Mouse (Mus musculus) brain, adult 2 months (tissue): ENCODE measurements at regions not wholly inside any gene's neighbourhood (a gene's known extent, or its start where the extent isn't known, plus 50 kb on each side); places are given as distances from the start of the nearest gene placed in this dataset.

Experiments used
- DNase-seq: peaks from one replicate; pipeline ENCODE4 v3.0.0; 2011; ENCODE audit warnings: low read depth, low spot score

DNA sequence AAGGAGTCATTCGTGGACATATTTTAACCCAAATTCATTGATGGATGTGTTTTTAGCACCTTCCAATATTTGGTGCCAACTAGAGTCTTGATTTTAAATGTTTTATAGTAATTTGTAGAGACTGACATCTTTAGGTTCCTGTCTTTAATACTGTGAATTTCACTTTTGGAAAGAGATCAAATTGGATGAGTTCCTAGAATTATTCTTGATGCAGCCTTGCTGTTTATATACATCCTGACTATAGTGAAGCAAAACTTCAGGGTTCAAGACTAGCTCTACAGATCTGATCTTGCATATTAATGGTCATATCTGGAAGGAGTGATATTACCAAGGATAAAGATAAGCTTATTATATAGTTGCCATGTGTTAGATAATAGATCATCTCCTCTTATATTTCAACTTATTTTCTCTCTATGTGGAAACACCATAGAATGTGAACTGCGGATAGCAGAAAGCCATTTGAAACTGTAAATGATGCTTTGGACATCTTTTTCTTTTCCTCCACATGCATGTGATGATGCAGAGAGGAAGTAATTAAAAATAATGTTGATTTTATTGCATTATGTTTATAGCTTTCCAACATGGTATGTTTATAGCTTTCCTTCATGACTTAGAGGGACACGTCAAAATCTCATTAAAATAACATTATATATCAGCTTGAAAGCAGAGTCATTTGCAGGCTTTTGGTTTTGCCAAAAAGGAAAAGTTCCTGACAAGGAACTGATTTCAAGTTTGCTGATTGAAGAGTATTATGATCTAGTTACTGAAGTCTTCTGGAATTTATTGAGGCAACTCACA, 78.3 kb upstream of the Kcnj16 start:
- DNase-seq, result no peak

DNA sequence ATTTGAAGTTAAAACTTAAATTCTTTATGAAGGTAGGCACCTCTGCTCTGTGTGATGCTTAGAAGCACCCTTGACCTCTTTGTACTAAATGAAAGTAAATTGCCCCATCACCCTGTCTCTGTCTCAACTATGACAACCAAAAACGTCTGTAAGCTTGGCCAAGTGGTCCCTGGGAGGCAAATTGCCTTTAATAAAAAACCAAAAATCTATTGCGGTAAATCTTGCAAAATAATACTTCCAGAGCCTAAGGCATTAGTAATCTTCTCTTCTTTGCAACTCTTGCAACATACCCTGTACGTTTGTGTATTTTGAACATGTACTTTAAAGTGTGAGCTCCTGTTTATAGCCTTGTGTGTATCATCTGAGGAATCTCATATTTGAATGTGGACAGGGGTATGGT, 77.4 kb upstream of the Kcnj16 start:
- DNase-seq, result no peak

- no peak for DNase-seq
Observed at GRCm38 (mm10) chr11:110902918-110903317, 64.9 kb upstream of the Kcnj16 start.
